Mouse (Mus musculus): ENCODE data around the gene Orc3.

DNA sequence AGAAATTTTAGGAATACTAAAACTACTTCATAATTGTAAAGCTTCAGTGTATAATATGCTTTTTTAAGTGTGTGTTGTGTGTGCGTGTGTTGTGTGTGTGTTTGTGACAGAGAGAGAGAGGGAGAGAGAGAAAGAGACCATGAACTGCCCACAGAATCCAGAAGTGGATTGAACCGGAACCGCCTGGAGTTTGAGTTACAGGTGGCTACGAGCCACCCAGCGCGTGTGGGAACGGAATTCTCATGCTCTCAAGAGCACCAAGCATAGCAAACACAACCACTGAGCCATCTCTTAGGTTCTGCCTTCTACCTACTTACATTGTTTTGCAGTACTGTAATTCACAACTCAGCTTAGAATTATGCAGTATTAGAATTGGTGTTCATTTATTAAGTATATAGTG is 19.4 kb upstream of the Orc3 start:
- TF ChIP-seq EP300 (IDR thresholded peaks at IDR 0.05), result no peak
- TF ChIP-seq CTCF (IDR thresholded peaks at IDR 0.05), result no peak
